Mouse (Mus musculus) C2C12 (cell line): ENCODE measurements around the gene Cntnap2.

ENCODE experiments used
- CEBPB ChIP-seq: IDR thresholded peaks from one replicate; pipeline ENCODE4 v1.6.1; 2011; ENCODE audit warnings: low read depth, mild to moderate bottlenecking, control low read depth, moderate library complexity
- CTCF ChIP-seq: IDR thresholded peaks from one replicate; pipeline ENCODE4 v1.5.1; 2011; ENCODE audit not compliant: control insufficient read depth, insufficient read depth, insufficient read length
- MYOD1 ChIP-seq: IDR thresholded peaks from one replicate; pipeline ENCODE4 v1.6.1; 2011; ENCODE audit warnings: low read depth; ENCODE audit not compliant: control insufficient read depth, insufficient read length
- MYOG ChIP-seq: IDR thresholded peaks from one replicate; pipeline ENCODE4 v1.6.1; 2011; ENCODE audit not compliant: control insufficient read depth, insufficient read length; ENCODE audit errors: extremely low read depth

- TF ChIP-seq CTCF (no peak), MYOG (no peak), MYOD1 (no peak), CEBPB (no peak)
These were observed 2132.2 kb downstream of the Cntnap2 start for GRCm38 (mm10) chr6:47191277-47191800.
